ENCODE assay signal across 31 mouse cellular contexts in the genomic region with DNA sequence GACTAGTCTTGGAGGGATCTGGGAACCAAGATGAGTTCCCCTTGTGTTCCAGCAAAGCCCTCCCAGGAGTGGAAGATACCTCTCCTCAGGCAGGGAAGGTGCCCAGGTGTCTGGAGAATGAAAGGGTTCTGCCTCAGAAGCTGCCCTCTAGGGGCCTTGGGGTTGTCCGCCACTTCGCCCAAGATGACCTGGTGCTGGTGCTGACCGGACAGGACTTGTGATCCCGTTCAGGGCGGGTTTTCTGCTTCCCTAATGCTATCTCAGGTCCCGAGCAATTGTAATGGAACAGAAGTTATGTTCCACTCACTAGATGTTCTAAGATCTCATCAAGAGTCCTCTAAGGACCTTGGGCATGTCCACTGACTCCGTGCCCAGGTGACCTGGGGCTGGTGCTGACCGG.
"Had no signal": no experiment of that assay in that cellular context is flagged by ENCODE, and none has a peak within 500 bp of the region (broad histone marks: within the 10 kb centered on the region; RNA-seq: fewer than 3 reads in every experiment).

No protein-coding gene starts in this region.

- DNase-seq: left cerebral cortex, postnatal 4 days; liver; liver, embryonic 13.5 days; liver, postnatal 0 days; lung, adult 18-20 months; lung, adult 2 months; lung, embryonic 14.5 days; lung, postnatal 10 days; lung, postnatal 14 days; lung, postnatal 36 days; lung, postnatal 4 days; midbrain, embryonic 14.5 days had no signal

- ATAC-seq: liver, embryonic 12.5 days; liver, postnatal 0 days; lung, postnatal 0 days; midbrain, embryonic 13.5 days; midbrain, embryonic 15.5 days; midbrain, embryonic 16.5 days had no signal

- H3K9ac ChIP-seq: limb, embryonic 12.5 days; limb, embryonic 13.5 days; limb, embryonic 15.5 days; liver, embryonic 12.5 days; liver, embryonic 13.5 days; liver, embryonic 14.5 days; liver, embryonic 15.5 days; liver, postnatal 0 days; lung, embryonic 14.5 days; lung, embryonic 15.5 days; midbrain, embryonic 12.5 days; midbrain, embryonic 13.5 days; midbrain, embryonic 15.5 days had no signal

- H3K27ac ChIP-seq: limb, embryonic 10.5 days; limb, embryonic 12.5 days; limb, embryonic 13.5 days; limb, embryonic 15.5 days; liver, embryonic 12.5 days; liver, embryonic 13.5 days; liver, embryonic 14.5 days; liver, embryonic 15.5 days; lung, embryonic 15.5 days; macrophage; midbrain, embryonic 10.5 days; midbrain, embryonic 12.5 days; midbrain, embryonic 13.5 days; midbrain, embryonic 15.5 days had no signal

- H3K9me3 ChIP-seq: limb, embryonic 10.5 days; limb, embryonic 13.5 days; limb, embryonic 15.5 days; liver, embryonic 12.5 days; liver, embryonic 13.5 days; liver, embryonic 15.5 days; lung, embryonic 15.5 days; midbrain, embryonic 10.5 days; midbrain, embryonic 12.5 days; midbrain, embryonic 13.5 days; midbrain, embryonic 15.5 days had no signal

- H3K4me1 ChIP-seq: limb, embryonic 10.5 days; limb, embryonic 12.5 days; limb, embryonic 13.5 days; limb, embryonic 15.5 days; liver, embryonic 12.5 days; liver, embryonic 13.5 days; liver, embryonic 15.5 days; lung, embryonic 15.5 days; megakaryocyte, embryonic 14.5 days; midbrain, embryonic 10.5 days; midbrain, embryonic 12.5 days; midbrain, embryonic 13.5 days; midbrain, embryonic 15.5 days had no signal

- H3K4me2 ChIP-seq: limb, embryonic 12.5 days; limb, embryonic 13.5 days; limb, embryonic 15.5 days; liver, embryonic 11.5 days; liver, embryonic 12.5 days; liver, embryonic 13.5 days; liver, embryonic 15.5 days; lung, embryonic 14.5 days; lung, embryonic 15.5 days; midbrain, embryonic 11.5 days; midbrain, embryonic 12.5 days; midbrain, embryonic 13.5 days; midbrain, embryonic 15.5 days had no signal

- H3K27me3 ChIP-seq: limb, embryonic 12.5 days; limb, embryonic 13.5 days; limb, embryonic 15.5 days; liver, embryonic 12.5 days; liver, embryonic 13.5 days; liver, embryonic 15.5 days; lung, embryonic 15.5 days; megakaryocyte, embryonic 14.5 days; midbrain, embryonic 12.5 days; midbrain, embryonic 13.5 days; midbrain, embryonic 15.5 days had no signal

- H3K36me3 ChIP-seq: limb, embryonic 10.5 days; limb, embryonic 12.5 days; limb, embryonic 13.5 days; limb, embryonic 15.5 days; liver, embryonic 12.5 days; liver, embryonic 13.5 days; liver, embryonic 15.5 days; lung, embryonic 15.5 days; midbrain, embryonic 10.5 days; midbrain, embryonic 12.5 days; midbrain, embryonic 13.5 days; midbrain, embryonic 15.5 days had no signal

- H3K4me3 ChIP-seq: limb, embryonic 10.5 days; limb, embryonic 12.5 days; limb, embryonic 13.5 days; limb, embryonic 15.5 days; liver, embryonic 12.5 days; liver, embryonic 13.5 days; liver, embryonic 15.5 days; lung, embryonic 15.5 days; megakaryocyte, embryonic 14.5 days; midbrain, embryonic 10.5 days; midbrain, embryonic 12.5 days; midbrain, embryonic 13.5 days; midbrain, embryonic 15.5 days; myocyte had no signal
